Mouse (Mus musculus) neural tube, embryonic 11.5 days (tissue): ENCODE data around the gene Olfr157. TPM values are rescaled to one million over a fixed set of nuclear protein-coding genes. Genes with fewer than 3 reads are reported as not detected.
"Not testable (repeated sequence)": the region's sequence is repeated elsewhere in the genome, so short reads cannot be mapped to it uniquely, and the experiment has no call there.

Source experiments
- ATAC-seq: fragments of 200-750 bp; cut with Nextera tagmentation; 2 replicates; pipeline ENCODE4 v1.8.0; 2017; ENCODE audit warnings: moderate number of reproducible peaks, mild to moderate bottlenecking, moderate TSS enrichment, moderate library complexity; ENCODE audit not compliant: insufficient read depth, low FRiP score, low TSS enrichment
- DNase-seq: peaks from one replicate; pipeline ENCODE4 v3.0.0-alpha.2; 2015; ENCODE audit warnings: low spot score
- H3K27ac ChIP-seq: fragments of 300-500 bp; sonication (generic); 2 replicates; pipeline ENCODE4 v1.5.1; 2014; ENCODE audit warnings: low read depth, mild to moderate bottlenecking, low read length
- H3K27me3 ChIP-seq: fragments of 300-500 bp; sonication (generic); 2 replicates; pipeline ENCODE4 v1.6.1; 2014; ENCODE audit warnings: mild to moderate bottlenecking, low read length, mixed read lengths; ENCODE audit not compliant: control insufficient read depth, insufficient read depth
- H3K36me3 ChIP-seq: fragments of 300-500 bp; sonication (generic); 2 replicates; pipeline ENCODE4 v1.6.1; 2014; ENCODE audit warnings: mild to moderate bottlenecking, low read length, moderate library complexity, mixed read lengths; ENCODE audit not compliant: control insufficient read depth, insufficient read depth
- H3K4me1 ChIP-seq: fragments of 300-500 bp; sonication (generic); 2 replicates; pipeline ENCODE4 v1.6.1; 2014; ENCODE audit warnings: low read length, mixed read lengths; ENCODE audit not compliant: control insufficient read depth, insufficient read depth
- H3K4me2 ChIP-seq: fragments of 300-500 bp; sonication (generic); 2 replicates; pipeline ENCODE4 v1.6.1; 2014; ENCODE audit warnings: low read depth, mild to moderate bottlenecking, moderate library complexity
- H3K4me3 ChIP-seq: fragments of 300-500 bp; sonication (generic); 2 replicates; pipeline ENCODE4 v1.5.1; 2014; ENCODE audit warnings: low read depth, low read length
- H3K9ac ChIP-seq: fragments of 300-500 bp; sonication (generic); 2 replicates; pipeline ENCODE4 v1.6.1; 2014; ENCODE audit warnings: mild to moderate bottlenecking, low read length
- H3K9me3 ChIP-seq: fragments of 300-500 bp; sonication (generic); 2 replicates; pipeline ENCODE4 v1.6.1; 2016; ENCODE audit warnings: low read length; ENCODE audit not compliant: control insufficient read depth
- whole genome bisulfite sequencing: fragments of 180-500 bp; shearing (Covaris S2); extraction: QIAGEN DNeasy Blood & Tissue Kit; methylation state at CpG from one replicate; pipeline ENCODE4 v1.1.7; 2014; 5-methylcytosine and 5-hydroxymethylcytosine counted together
- polyA plus RNA-seq: library from polyadenylated mRNA; unstranded; fragments of >200 nt; fragmentation: Nextera tagmentation; extraction: Ambion mirVana; gene quantifications from 2 replicates; pipeline ENCODE4 v1.2.1, GENCODE M21; 2014

Olfr157 gene
- polyA plus RNA-seq, 1 experiment from 2014 or later = not detected

DNA sequence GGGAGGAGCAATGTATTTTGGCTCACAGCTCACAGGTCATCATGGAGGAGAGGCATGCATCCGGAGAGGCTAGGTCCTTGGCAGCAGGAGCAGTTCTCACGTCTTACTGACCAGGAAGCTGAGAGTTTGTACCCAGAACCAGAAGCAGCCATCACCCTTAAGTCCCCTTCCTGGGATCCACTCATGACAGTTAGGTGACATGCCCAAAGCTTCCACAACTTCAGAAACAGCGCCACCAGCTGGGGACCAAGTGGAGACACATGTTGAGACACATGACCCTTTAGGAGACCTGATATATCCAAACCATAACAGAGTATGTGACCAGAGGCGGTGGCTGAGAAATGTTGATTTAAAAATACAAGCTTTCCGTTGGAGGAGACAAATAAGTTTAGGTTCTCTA, 8.0 kb downstream of the Olfr157 start:
- DNase-seq = no peak
- ATAC-seq = no peak
- H3K27ac ChIP-seq = no peak overlapping the region
- no peak overlapping the region for H3K4me2 ChIP-seq
- no peaks in the 10 kb centered on the region for H3K9me3 ChIP-seq
- H3K9ac ChIP-seq = no peak overlapping the region
- H3K4me1 ChIP-seq = no peaks in the 10 kb centered on the region
- H3K27me3 ChIP-seq = no peaks in the 10 kb centered on the region
- H3K4me3 ChIP-seq = no peak overlapping the region
- WGBS = 71% methylated on average over 5 of the region's 5 CpGs
- H3K36me3 ChIP-seq = no peaks in the 10 kb centered on the region

DNA sequence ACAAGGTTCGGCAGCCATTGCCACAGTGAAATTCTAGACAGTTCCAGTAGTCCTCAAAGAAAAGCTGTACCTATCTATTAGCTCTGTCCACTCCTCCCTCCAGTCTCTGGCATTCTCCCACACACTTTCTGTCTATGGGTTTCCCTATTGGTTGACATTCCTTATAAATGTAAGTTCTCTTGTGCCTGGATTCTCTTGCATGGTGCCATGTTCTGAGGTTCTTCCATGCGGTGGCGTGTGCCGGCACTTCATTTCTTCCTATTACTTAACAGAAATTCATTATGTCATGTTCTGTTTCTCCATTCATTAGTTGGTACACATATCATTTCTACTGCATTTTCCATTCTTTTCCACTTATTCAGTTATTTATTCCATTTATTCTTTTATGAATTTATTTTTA, 11.2 kb downstream of the Olfr157 start:
- Histone ChIP-seq H3K4me2 (no peak overlapping the region), H3K4me3 (no peak overlapping the region), H3K9ac (no peak overlapping the region), H3K4me1 (no peaks in the 10 kb centered on the region), H3K27me3 (no peaks in the 10 kb centered on the region), H3K27ac (no peak overlapping the region), H3K36me3 (no peaks in the 10 kb centered on the region), H3K9me3 (no peaks in the 10 kb centered on the region)
- no peak for ATAC-seq
- 90% methylated on average over 4 of the region's 4 CpGs for WGBS
- DNase-seq = no peak

DNA sequence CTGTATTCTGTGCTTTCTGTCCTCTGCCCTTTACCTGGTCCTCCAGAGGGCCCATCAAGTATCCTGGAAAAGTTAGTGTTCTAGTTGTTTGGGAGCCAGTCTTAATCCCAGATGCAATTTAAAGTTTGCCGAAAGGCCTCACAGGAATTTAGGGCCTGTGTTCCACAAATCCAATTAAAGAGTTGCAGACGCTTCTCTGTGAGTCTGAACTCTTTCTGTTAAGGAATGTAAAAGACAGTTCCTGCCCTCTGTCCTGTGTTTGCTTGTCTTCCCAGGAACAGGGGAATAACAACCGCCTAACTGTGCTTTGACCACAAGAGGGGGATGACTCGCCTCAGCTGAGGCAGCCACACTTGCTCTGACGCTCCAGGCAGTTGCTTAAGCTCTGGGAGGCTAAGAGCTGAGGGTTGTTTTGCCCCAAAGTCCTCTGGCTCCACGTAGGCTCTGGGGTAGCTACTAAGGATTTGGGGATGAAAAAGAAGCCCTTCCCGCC, 16.1 kb downstream of the Olfr157 start, which contains the start of gene Olfr156:
Olfr156 (minus strand) TSS at position 51 of the 493 bp plus-strand sequence.
- H3K4me2 ChIP-seq = no peak within 1 kb of the TSS
- H3K9me3 ChIP-seq = no peaks in the 10 kb centered on the region
- H3K4me1 ChIP-seq = no peaks in the 10 kb centered on the region
- DNase-seq = peak; percentile 55
- no peak for ATAC-seq
- H3K27me3 ChIP-seq = no peaks in the 10 kb centered on the region
- H3K4me3 ChIP-seq = no peak within 1 kb of the TSS
- H3K9ac ChIP-seq = no peak within 1 kb of the TSS
- WGBS = 17% methylated on average over 7 of the region's 7 CpGs
- H3K27ac ChIP-seq = no peak within 1 kb of the TSS
- H3K36me3 ChIP-seq = no peaks in the 10 kb centered on the region

DNA sequence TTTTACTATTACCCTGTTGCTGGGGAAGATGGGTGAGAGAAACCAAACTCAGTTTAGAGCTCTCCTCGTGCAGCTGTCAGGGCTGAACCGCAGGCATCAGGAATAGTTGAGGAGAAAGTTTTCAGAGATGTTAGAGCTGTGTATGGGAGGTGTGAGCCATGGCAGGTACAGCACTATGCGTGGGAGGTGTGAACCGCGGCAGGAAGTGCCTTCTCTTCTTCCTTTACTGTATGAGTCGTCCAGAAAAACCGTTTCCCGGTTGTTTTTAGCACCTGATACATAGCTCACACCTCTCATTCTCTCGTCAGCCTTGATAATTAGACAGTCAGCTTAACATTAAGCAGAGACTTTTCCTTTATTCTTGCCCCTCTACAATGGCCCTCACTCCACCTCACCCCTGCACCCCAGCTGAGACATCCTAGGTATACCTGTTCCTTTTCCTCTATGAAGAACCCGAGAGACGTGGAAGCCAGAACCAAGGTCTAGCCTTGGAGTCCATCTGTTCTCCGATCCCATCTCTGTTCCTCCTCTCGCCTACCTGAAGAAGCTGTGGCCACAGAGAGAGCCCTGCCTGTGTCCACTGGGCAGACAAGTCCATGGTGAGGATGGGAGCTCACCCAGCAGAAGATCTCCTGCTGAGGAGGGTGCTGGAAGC, 17.0 kb downstream of the Olfr157 start:
- ATAC-seq = no peak
- 86% methylated on average over 13 of the region's 13 CpGs for WGBS

DNA sequence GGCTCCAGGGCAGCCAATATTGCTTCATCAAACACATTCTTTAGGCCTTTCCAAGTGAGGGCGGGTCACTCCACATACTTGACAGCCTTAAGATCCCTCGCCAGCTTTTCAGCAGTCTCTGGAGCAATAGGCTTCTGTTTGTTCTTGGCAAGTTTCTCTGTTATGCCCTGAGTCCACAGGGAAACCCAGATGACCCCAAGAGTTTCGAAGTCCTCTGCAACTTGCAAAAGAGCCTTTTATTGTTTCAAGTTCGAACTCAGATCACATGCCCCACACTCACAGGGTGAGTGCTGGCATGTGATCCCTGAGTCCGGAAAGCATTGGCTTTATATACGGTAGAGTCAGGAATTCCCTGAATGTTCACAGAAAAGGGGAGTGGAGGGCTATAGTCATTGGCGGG, 41.1 kb downstream of the Olfr157 start:
- 72% methylated on average over 7 of the region's 7 CpGs for WGBS

More for the DNA sequence above, 17.0 kb downstream of the Olfr157 start:
- Histone ChIP-seq H3K4me1 (no peaks in the 10 kb centered on the region), H3K27me3 (no peaks in the 10 kb centered on the region), H3K9me3 (no peaks in the 10 kb centered on the region), H3K36me3 (no peaks in the 10 kb centered on the region), H3K27ac (no peak overlapping the region), H3K9ac (no peak overlapping the region), H3K4me2 (no peak overlapping the region), H3K4me3 (no peak overlapping the region)
- no peak for DNase-seq

DNA sequence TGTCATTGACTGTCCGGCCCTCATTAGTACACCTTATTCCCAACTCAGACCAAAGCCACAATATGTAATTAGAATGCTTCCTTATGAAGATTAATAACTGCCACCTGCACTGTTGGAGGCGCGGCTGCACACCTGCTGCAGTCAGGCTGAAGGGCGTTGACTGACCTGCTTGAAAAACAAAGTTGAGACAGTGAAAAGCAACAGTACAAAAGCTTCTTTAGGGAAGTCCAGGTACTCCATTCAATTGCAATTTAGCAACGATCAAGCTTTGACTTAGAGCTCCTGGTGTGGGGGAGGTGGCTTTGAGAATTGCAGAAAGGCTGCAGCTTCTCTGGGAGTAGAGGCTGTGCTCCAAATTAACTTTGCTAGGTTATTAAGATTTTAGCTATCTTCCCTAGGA, 44.2 kb downstream of the Olfr157 start:
- not testable (repeated sequence) for H3K4me3 ChIP-seq, H3K4me1 ChIP-seq, ATAC-seq, H3K27ac ChIP-seq, H3K9ac ChIP-seq, H3K4me2 ChIP-seq, H3K27me3 ChIP-seq, DNase-seq, H3K9me3 ChIP-seq, H3K36me3 ChIP-seq
- 82% methylated on average over 5 of the region's 5 CpGs for WGBS

More for the DNA sequence above, 41.1 kb downstream of the Olfr157 start:
- H3K4me3 ChIP-seq = no peak overlapping the region
- no peaks in the 10 kb centered on the region for H3K4me1 ChIP-seq
- H3K36me3 ChIP-seq = no peaks in the 10 kb centered on the region
- peaks cover under 1% of the 10 kb centered on the region; the same call in 1 of the 2 replicates for H3K9me3 ChIP-seq
- DNase-seq (no peak), ATAC-seq (no peak)
- H3K4me2 ChIP-seq = no peak overlapping the region
- no peak overlapping the region for H3K27ac ChIP-seq
- H3K27me3 ChIP-seq = no peaks in the 10 kb centered on the region
- H3K9ac ChIP-seq = no peak overlapping the region

DNA sequence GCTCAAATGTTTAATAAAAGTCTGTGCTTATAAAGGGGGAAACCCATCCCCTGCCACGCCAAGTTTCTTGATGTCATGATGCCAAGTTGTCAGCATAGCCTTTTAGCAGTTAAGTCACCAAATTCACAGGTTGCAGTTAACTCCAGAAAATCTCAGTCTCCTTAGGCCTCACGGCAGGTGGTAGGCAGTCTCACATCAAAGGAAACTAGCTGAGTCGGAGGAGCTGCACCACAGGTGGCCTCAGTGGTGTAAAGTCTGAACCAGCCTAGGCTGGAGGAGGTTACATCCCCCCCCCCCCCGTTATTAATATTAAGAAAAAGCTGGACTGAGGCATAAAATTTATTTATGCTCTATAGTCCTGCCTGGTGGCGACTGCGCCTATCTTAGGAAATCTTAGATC, 44.7 kb downstream of the Olfr157 start:
- no peak overlapping the region for H3K4me2 ChIP-seq
- H3K27me3 ChIP-seq = no peaks in the 10 kb centered on the region
- H3K9ac ChIP-seq = no peak overlapping the region
- H3K27ac ChIP-seq = no peak overlapping the region
- no peaks in the 10 kb centered on the region for H3K4me1 ChIP-seq
- H3K36me3 ChIP-seq = no peaks in the 10 kb centered on the region
- ATAC-seq (no peak), DNase-seq (no peak)
- no peak overlapping the region for H3K4me3 ChIP-seq
- H3K9me3 ChIP-seq = no peaks in the 10 kb centered on the region
- 73% methylated on average over 6 of the region's 6 CpGs for WGBS

Other genes with a start within 250 kb of the Olfr157 start
- gene Npr2, start 208.3 kb downstream of the Olfr157 start, polyA plus RNA-seq = 29.0 and 37.4 TPM in 2 replicates
- gene Spag8, start 186.6 kb downstream of the Olfr157 start, polyA plus RNA-seq = 0.89 and 1.1 TPM in 2 replicates
- 63.8 and 65.4 TPM in 2 replicates for gene Hint2, start 183.7 kb downstream of the Olfr157 start, polyA plus RNA-seq
- gene Tmem8b, start 171.2 kb downstream of the Olfr157 start, polyA plus RNA-seq = 5.4 and 5.7 TPM in 2 replicates
- 2.4 and 3.4 TPM in 2 replicates for gene Fam221b, start 171.1 kb downstream of the Olfr157 start, polyA plus RNA-seq
- not detected in 2 replicates for gene Olfr70, start 139.4 kb downstream of the Olfr157 start, polyA plus RNA-seq
- gene Olfr71, start 129.9 kb downstream of the Olfr157 start, polyA plus RNA-seq = not detected in 2 replicates
- 0.22 TPM in 1 of 2 replicates, not detected in the other for gene Hrct1, start 113.0 kb downstream of the Olfr157 start, polyA plus RNA-seq
- gene Spaar, start 110.2 kb downstream of the Olfr157 start, polyA plus RNA-seq = not detected in 2 replicates
- gene Olfr159, start 69.2 kb downstream of the Olfr157 start, polyA plus RNA-seq = not detected in 2 replicates
- gene Olfr156, start 16.3 kb downstream of the Olfr157 start, polyA plus RNA-seq = not detected in 2 replicates
- not detected in 2 replicates for gene Olfr155, start 11.4 kb upstream of the Olfr157 start, polyA plus RNA-seq
- 15.9 and 18.5 TPM in 2 replicates for gene Reck, start 35.3 kb upstream of the Olfr157 start, polyA plus RNA-seq
- 109 and 117 TPM in 2 replicates for gene Glipr2, start 117.2 kb upstream of the Olfr157 start, polyA plus RNA-seq
- gene Ccin, start 143.3 kb upstream of the Olfr157 start, polyA plus RNA-seq = not detected in 2 replicates
- gene Clta, start 164.3 kb upstream of the Olfr157 start, polyA plus RNA-seq = 257 and 258 TPM in 2 replicates
- gene Gne, start 244.0 kb upstream of the Olfr157 start, polyA plus RNA-seq = 22.3 and 23.2 TPM in 2 replicates